Mouse (Mus musculus): ENCODE results near the gene Rsf1. TPM values are rescaled to one million over a fixed set of nuclear protein-coding genes. Genes with fewer than 3 reads are reported as not detected.

Gene Rsf1
- polyA plus RNA-seq, 1 experiment from 2014 or later = 17.4 TPM

- Histone ChIP-seq H3K9ac (ENCODE audit: low read length) (no peak overlapping the region), H3K27me3 (ENCODE audit: control insufficient read depth, insufficient read depth, low read length) (no peaks in the 10 kb centered on the region), H3K9me3 (replicated peaks; ENCODE audit: control insufficient read depth, low read length) (no peaks in the 10 kb centered on the region), H3K4me2 (ENCODE audit: low read depth, low read length) (no peak overlapping the region), H3K4me1 (ENCODE audit: control insufficient read depth, insufficient read depth, low read length) (no peaks in the 10 kb centered on the region), H3K36me3 (ENCODE audit: control insufficient read depth, insufficient read depth, low read length) (peaks cover 10% of the 10 kb centered on the region; the same call in 1 of the 2 replicates), H3K27ac (ENCODE audit: low read length) (no peak overlapping the region), H3K4me3 (replicated peaks; ENCODE audit: low read length) (no peak overlapping the region)
- ATAC-seq (ENCODE audit: insufficient read depth, low FRiP score) = no peak
- WGBS = 81% methylated on average over 5 of the region's 5 CpGs
Measured at GRCm38 (mm10) chr7:97707809-97708208, 128.1 kb downstream of the Rsf1 start.

GRCm38 (mm10) chr7:97709204-97709603 is 129.5 kb downstream of the Rsf1 start:
- H3K4me1 ChIP-seq (ENCODE audit: control insufficient read depth, insufficient read depth, low read length) = no peaks in the 10 kb centered on the region
- no peak overlapping the region for H3K9ac ChIP-seq (ENCODE audit: low read length)
- peak; percentile 66; the same call in 1 of the 2 replicates for ATAC-seq (ENCODE audit: insufficient read depth, low FRiP score)
- 65% methylated on average over 3 of the region's 3 CpGs for WGBS
- H3K4me3 ChIP-seq (replicated peaks; ENCODE audit: low read length) = no peak overlapping the region
- H3K4me2 ChIP-seq (ENCODE audit: low read depth, low read length) = no peak overlapping the region
- no peaks in the 10 kb centered on the region for H3K27me3 ChIP-seq (ENCODE audit: control insufficient read depth, insufficient read depth, low read length)
- H3K36me3 ChIP-seq (ENCODE audit: control insufficient read depth, insufficient read depth, low read length) = peaks cover 14% of the 10 kb centered on the region; the same call in 1 of the 2 replicates
- H3K9me3 ChIP-seq (replicated peaks; ENCODE audit: control insufficient read depth, low read length) = no peaks in the 10 kb centered on the region
- no peak overlapping the region; the same call in 1 of the 2 replicates for H3K27ac ChIP-seq (ENCODE audit: low read length)

GRCm38 (mm10) chr7:97714651-97715050 is 135.0 kb downstream of the Rsf1 start:
- peaks cover 36% of the 10 kb centered on the region for H3K36me3 ChIP-seq (ENCODE audit: control insufficient read depth, insufficient read depth, low read length)
- no peaks in the 10 kb centered on the region for H3K4me1 ChIP-seq (ENCODE audit: control insufficient read depth, insufficient read depth, low read length)
- no peaks in the 10 kb centered on the region for H3K27me3 ChIP-seq (ENCODE audit: control insufficient read depth, insufficient read depth, low read length)
- no peak overlapping the region for H3K27ac ChIP-seq (ENCODE audit: low read length)
- no peaks in the 10 kb centered on the region for H3K9me3 ChIP-seq (replicated peaks; ENCODE audit: control insufficient read depth, low read length)
- H3K4me3 ChIP-seq (replicated peaks; ENCODE audit: low read length) = no peak overlapping the region
- 95% methylated on average over 5 of the region's 5 CpGs for WGBS
- no peak overlapping the region for H3K9ac ChIP-seq (ENCODE audit: low read length)
- H3K4me2 ChIP-seq (ENCODE audit: low read depth, low read length) = no peak overlapping the region
- ATAC-seq (ENCODE audit: insufficient read depth, low FRiP score) = no peak

GRCm38 (mm10) chr7:97717326-97717725 is 137.6 kb downstream of the Rsf1 start:
- WGBS = 81% methylated on average over 1 of the region's 1 CpGs
- Histone ChIP-seq H3K4me2 (ENCODE audit: low read depth, low read length) (no peak overlapping the region), H3K36me3 (ENCODE audit: control insufficient read depth, insufficient read depth, low read length) (peaks cover 31% of the 10 kb centered on the region), H3K27ac (ENCODE audit: low read length) (no peak overlapping the region), H3K9me3 (replicated peaks; ENCODE audit: control insufficient read depth, low read length) (no peaks in the 10 kb centered on the region), H3K27me3 (ENCODE audit: control insufficient read depth, insufficient read depth, low read length) (no peaks in the 10 kb centered on the region), H3K4me3 (replicated peaks; ENCODE audit: low read length) (no peak overlapping the region), H3K4me1 (ENCODE audit: control insufficient read depth, insufficient read depth, low read length) (no peaks in the 10 kb centered on the region), H3K9ac (ENCODE audit: low read length) (no peak overlapping the region)
- ATAC-seq (ENCODE audit: insufficient read depth, low FRiP score) = no peak

- H3K4me3 ChIP-seq (replicated peaks; ENCODE audit: low read length) = no peak overlapping the region
- peaks cover 22% of the 10 kb centered on the region for H3K36me3 ChIP-seq (ENCODE audit: control insufficient read depth, insufficient read depth, low read length)
- H3K4me1 ChIP-seq (ENCODE audit: control insufficient read depth, insufficient read depth, low read length) = no peaks in the 10 kb centered on the region
- 84% methylated on average over 5 of the region's 5 CpGs for WGBS
- ATAC-seq (ENCODE audit: insufficient read depth, low FRiP score) = no peak
- no peak overlapping the region for H3K9ac ChIP-seq (ENCODE audit: low read length)
- no peak overlapping the region for H3K27ac ChIP-seq (ENCODE audit: low read length)
- no peaks in the 10 kb centered on the region for H3K9me3 ChIP-seq (replicated peaks; ENCODE audit: control insufficient read depth, low read length)
- no peaks in the 10 kb centered on the region for H3K27me3 ChIP-seq (ENCODE audit: control insufficient read depth, insufficient read depth, low read length)
- H3K4me2 ChIP-seq (ENCODE audit: low read depth, low read length) = no peak overlapping the region
Measured at GRCm38 (mm10) chr7:97719078-97719477, 139.4 kb downstream of the Rsf1 start.

GRCm38 (mm10) chr7:97720109-97720508 is 140.4 kb downstream of the Rsf1 start:
- Histone ChIP-seq H3K4me3 (replicated peaks; ENCODE audit: low read length) (no peak overlapping the region), H3K36me3 (ENCODE audit: control insufficient read depth, insufficient read depth, low read length) (peaks cover 14% of the 10 kb centered on the region; the same call in 1 of the 2 replicates), H3K27ac (ENCODE audit: low read length) (no peak overlapping the region), H3K9me3 (replicated peaks; ENCODE audit: control insufficient read depth, low read length) (no peaks in the 10 kb centered on the region), H3K27me3 (ENCODE audit: control insufficient read depth, insufficient read depth, low read length) (no peaks in the 10 kb centered on the region), H3K4me2 (ENCODE audit: low read depth, low read length) (no peak overlapping the region), H3K4me1 (ENCODE audit: control insufficient read depth, insufficient read depth, low read length) (no peaks in the 10 kb centered on the region), H3K9ac (ENCODE audit: low read length) (no peak overlapping the region)
- 81% methylated on average over 5 of the region's 5 CpGs for WGBS
- no peak for ATAC-seq (ENCODE audit: insufficient read depth, low FRiP score)

GRCm38 (mm10) chr7:97722278-97722918 is 142.7 kb downstream of the Rsf1 start:
- Histone ChIP-seq H3K9ac (ENCODE audit: low read length) (no peak overlapping the region), H3K27me3 (ENCODE audit: control insufficient read depth, insufficient read depth, low read length) (no peaks in the 10 kb centered on the region), H3K4me2 (ENCODE audit: low read depth, low read length) (no peak overlapping the region), H3K4me3 (replicated peaks; ENCODE audit: low read length) (no peak overlapping the region), H3K9me3 (replicated peaks; ENCODE audit: control insufficient read depth, low read length) (no peaks in the 10 kb centered on the region), H3K36me3 (ENCODE audit: control insufficient read depth, insufficient read depth, low read length) (0 out of 2 replicates have a peak, but pooled peaks cover 6% of the 10 kb centered on the region), H3K4me1 (ENCODE audit: control insufficient read depth, insufficient read depth, low read length) (no peaks in the 10 kb centered on the region), H3K27ac (ENCODE audit: low read length) (no peak overlapping the region)
- ATAC-seq (ENCODE audit: insufficient read depth, low FRiP score) = no peak
- 82% methylated on average over 7 of the region's 7 CpGs for WGBS

- Histone ChIP-seq H3K4me3 (replicated peaks; ENCODE audit: low read length) (no peak overlapping the region), H3K4me2 (ENCODE audit: low read depth, low read length) (no peak overlapping the region), H3K27me3 (ENCODE audit: control insufficient read depth, insufficient read depth, low read length) (no peaks in the 10 kb centered on the region), H3K36me3 (ENCODE audit: control insufficient read depth, insufficient read depth, low read length) (0 out of 2 replicates have a peak, but pooled peaks cover 6% of the 10 kb centered on the region), H3K9ac (ENCODE audit: low read length) (no peak overlapping the region), H3K27ac (ENCODE audit: low read length) (no peak overlapping the region), H3K9me3 (replicated peaks; ENCODE audit: control insufficient read depth, low read length) (no peaks in the 10 kb centered on the region), H3K4me1 (ENCODE audit: control insufficient read depth, insufficient read depth, low read length) (no peaks in the 10 kb centered on the region)
- no peak for ATAC-seq (ENCODE audit: insufficient read depth, low FRiP score)
- WGBS = 83% methylated on average over 11 of the region's 11 CpGs
Measured at GRCm38 (mm10) chr7:97723646-97724538, 144.2 kb downstream of the Rsf1 start.

- WGBS = 95% methylated on average over 6 of the region's 6 CpGs
Measured at GRCm38 (mm10) chr7:97725401-97725800, 145.7 kb downstream of the Rsf1 start.

More at GRCm38 (mm10) chr7:97725401-97725800, 145.7 kb downstream of the Rsf1 start:
- Histone ChIP-seq H3K4me3 (replicated peaks; ENCODE audit: low read length) (no peak overlapping the region), H3K9me3 (replicated peaks; ENCODE audit: control insufficient read depth, low read length) (no peaks in the 10 kb centered on the region), H3K9ac (ENCODE audit: low read length) (no peak overlapping the region), H3K27ac (ENCODE audit: low read length) (no peak overlapping the region), H3K4me2 (ENCODE audit: low read depth, low read length) (no peak overlapping the region), H3K4me1 (ENCODE audit: control insufficient read depth, insufficient read depth, low read length) (no peaks in the 10 kb centered on the region), H3K27me3 (ENCODE audit: control insufficient read depth, insufficient read depth, low read length) (no peaks in the 10 kb centered on the region), H3K36me3 (ENCODE audit: control insufficient read depth, insufficient read depth, low read length) (no peaks in the 10 kb centered on the region)
- ATAC-seq (ENCODE audit: insufficient read depth, low FRiP score) = no peak

All from stomach, embryonic 16.5 days (tissue).